Mouse (Mus musculus): Measurements from ENCODE around the gene Rgcc.

Gene Rgcc

GRCm38 (mm10) chr14:79239402-79239801, 62.0 kb downstream of the Rgcc start:
- peak; percentile 55 to 71 for DNase-seq

Measured in thymus, postnatal 36 days (tissue).